Mouse (Mus musculus): Measurements from ENCODE around the gene B3gat1. TPM values are rescaled to one million over a fixed set of nuclear protein-coding genes. Genes with fewer than 3 reads are reported as not detected.

Gene B3gat1
- total RNA-seq (2023), result not detected

DNA sequence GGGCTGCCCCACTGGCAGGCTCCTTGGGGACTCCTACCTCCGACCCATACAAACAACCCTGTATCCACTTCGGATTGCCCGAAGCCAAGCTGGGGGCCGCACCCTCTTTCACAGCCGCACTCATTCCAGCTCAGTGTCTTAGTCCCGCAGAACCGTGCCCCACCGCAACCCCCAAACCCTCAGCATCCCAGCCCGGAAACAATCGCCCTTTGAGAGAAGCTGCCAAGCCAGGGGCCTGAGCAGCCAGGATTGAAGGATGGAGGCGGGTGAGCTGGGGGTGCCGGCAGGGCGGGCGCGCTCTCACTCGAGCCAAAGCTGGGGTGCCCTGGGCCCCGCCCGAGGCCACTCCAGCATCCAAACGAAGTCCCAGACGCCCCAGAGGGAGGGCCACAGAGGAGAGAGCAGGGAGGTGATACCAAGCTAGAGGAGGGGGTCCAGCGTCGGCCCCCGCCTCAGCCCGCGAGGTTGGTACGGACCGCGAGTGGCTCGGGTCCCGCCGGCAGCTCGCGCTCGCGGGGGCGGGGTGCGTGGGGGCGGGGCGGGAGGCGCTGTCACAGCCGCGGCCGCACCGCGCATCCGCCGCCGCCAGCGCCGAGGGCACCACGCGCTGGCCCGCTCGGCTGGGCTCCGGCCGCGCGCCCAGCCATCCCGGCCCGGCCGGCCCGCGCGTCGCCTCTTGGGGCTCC, at the start of gene B3gat1:
TSS of gene B3gat1 (plus strand) at position 523 of the 686 bp plus-strand sequence.

DNA sequence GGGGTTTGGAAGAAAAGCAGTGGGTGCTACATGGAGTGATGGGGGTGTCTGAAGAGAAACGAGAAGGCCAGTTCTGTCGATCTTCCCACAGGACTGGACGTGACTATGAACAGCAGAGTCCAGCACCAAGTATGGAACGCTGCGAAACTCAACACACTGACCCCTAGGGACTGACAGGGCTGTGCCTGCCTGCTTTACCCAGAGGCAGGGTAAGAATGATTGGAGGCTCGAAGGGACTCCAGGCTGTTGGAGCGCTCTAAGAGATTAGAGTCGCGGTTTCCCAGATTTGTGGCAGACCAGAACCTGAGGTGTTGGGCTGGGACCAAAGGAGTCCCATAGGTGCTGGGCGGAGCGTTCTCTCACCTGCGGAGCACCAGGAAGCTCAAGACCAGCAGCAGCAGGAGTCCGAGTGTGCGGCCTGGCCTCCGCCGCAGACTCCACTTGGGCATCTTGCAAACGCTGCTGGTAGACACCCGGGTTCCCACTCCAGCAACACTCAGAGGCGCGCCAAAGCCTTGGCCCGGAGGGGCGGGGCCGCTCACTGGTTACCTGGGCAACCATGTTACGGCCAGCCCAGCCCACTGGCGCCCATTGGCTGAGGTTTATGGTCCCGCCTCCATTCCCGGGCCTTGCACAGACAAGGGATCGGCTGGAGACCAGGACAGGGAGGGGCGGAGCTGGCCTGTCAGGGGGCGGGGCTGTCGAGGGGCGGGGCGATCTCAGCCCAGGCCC, 72.6 kb downstream of the B3gat1 start, which contains the start of gene Glb1l2:
TSS of gene Glb1l2 (minus strand) at position 534 of the 732 bp plus-strand sequence.

Other genes with a start within 250 kb of the B3gat1 start
- not detected for gene Glb1l2, start 72.7 kb downstream of the B3gat1 start, total RNA-seq (2023)
- not detected for gene Glb1l3, start 127.2 kb downstream of the B3gat1 start, total RNA-seq (2023)
- gene Gm1110, start 189.4 kb downstream of the B3gat1 start, total RNA-seq (2023), result not detected